Mouse (Mus musculus) small intestine, adult 2 months (tissue): ENCODE measurements around the gene Ccdc106.

Experiments used
- CTCF ChIP-seq: fragments of 200-500 bp; IDR thresholded peaks from 2 replicates; pipeline ENCODE4 v1.5.1; 2012; ENCODE audit warnings: low read depth, mild to moderate bottlenecking, control low read depth, inconsistent platforms, low read length, moderate library complexity, mixed read lengths; ENCODE audit not compliant: insufficient replicate concordance, insufficient read length; ENCODE audit errors: extremely low read depth
- POLR2A ChIP-seq: fragments of 200-500 bp; IDR thresholded peaks from 2 replicates; pipeline ENCODE4 v1.6.1; 2012; ENCODE audit warnings: low read depth, mild to moderate bottlenecking, control low read depth, inconsistent platforms, low read length, moderate library complexity

DNA sequence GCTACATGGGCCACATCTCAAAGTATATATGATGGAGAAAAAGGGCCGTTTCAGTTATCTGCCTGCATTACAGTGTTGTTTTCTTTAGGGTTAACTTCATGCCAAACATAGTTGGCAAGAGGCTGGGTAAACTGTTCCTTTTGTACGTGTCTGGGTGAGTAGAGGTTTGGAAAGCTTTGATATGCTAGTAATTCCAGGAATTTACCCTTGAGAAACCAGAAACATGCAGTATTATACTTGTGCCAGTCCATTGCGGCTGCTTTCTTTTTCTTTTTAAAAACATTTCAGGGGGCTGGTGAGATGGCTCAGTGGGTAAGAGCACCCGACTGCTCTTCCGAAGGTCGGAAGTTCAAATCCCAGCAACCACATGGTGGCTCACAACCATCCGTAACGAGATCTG is 23.4 kb upstream of the Ccdc106 start:
- no peak for TF ChIP-seq CTCF
- TF ChIP-seq POLR2A = no peak
